8 mouse cellular contexts compared by ENCODE assay signal in the genomic region with DNA sequence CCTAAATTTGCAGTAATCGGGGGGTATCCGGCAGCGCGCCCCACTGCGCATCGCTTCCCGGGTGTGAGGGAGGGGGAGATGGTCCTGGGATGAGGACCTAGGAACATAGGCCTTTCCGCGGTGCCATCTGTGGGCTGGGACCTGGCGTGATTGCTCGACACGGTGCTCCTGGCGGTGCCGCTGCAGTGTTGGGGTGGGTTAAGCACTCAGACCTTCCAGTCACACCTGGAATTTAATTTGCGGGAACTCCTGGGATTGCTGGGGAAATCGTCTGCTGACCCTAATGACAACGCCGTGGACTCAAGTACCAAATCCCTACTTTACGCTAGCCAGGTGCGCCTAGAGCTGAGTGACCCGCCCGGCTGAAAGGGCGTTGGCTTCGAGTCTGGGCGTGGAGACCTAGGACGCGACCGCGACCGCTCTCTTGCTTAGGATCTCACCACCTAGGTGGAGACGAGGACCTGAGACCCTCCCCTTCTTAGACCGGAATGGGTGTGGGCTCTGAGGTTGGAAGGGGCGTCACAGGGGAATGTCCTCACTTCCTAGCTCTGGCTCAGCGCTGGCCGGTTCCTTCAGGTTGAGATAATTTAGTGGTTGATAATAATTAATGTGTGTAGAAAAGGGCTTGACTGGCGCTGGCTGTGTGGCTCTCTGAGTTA. TPM values are rescaled to one million over a fixed set of nuclear protein-coding genes. Genes with fewer than 3 reads are reported as not detected.
DNase-seq lines count a peak whose midpoint lies in the region; ATAC-seq and TF ChIP-seq lines count a peak whose summit lies in the region.

No protein-coding gene starts in this region.

- H3K36me3 ChIP-seq in forebrain, embryonic 14.5 days (ENCODE audit: control insufficient read depth, insufficient read depth, low read length): no peaks in the 10 kb centered on the region
- no peaks in the 10 kb centered on the region for H3K36me3 ChIP-seq in intestine, postnatal 0 days (ENCODE audit: control insufficient read depth, insufficient read depth)
- H3K36me3 ChIP-seq in lung, embryonic 15.5 days: no peaks in the 10 kb centered on the region
- no peaks in the 10 kb centered on the region for H3K36me3 ChIP-seq in stomach, embryonic 15.5 days

- peak; percentile 13 to 24 for DNase-seq in spleen, adult 18-20 months
- no peak for DNase-seq in spleen, postnatal 14 days (ENCODE audit: low spot score in 2 of 2)
- no peak for DNase-seq in forebrain, embryonic 14.5 days (ENCODE audit: low spot score)
- DNase-seq in left cerebral cortex, adult 8-10 months (ENCODE audit: low spot score in 2 of 2): no peak

- peak overlapping the region; percentile 82 for H3K9ac ChIP-seq in forebrain, embryonic 14.5 days (ENCODE audit: low read length)
- H3K9ac ChIP-seq in intestine, postnatal 0 days (ENCODE audit: low read depth, low read length): peak overlapping the region; percentile 68
- peak overlapping the region; percentile 76 for H3K9ac ChIP-seq in lung, embryonic 15.5 days
- peak overlapping the region; percentile 55 for H3K9ac ChIP-seq in stomach, embryonic 15.5 days

- H3K9me3 ChIP-seq in forebrain, embryonic 14.5 days (replicated peaks; ENCODE audit: control insufficient read depth, low read length): no peaks in the 10 kb centered on the region
- no peaks in the 10 kb centered on the region for H3K9me3 ChIP-seq in intestine, postnatal 0 days (ENCODE audit: control insufficient read depth)
- no peaks in the 10 kb centered on the region for H3K9me3 ChIP-seq in lung, embryonic 15.5 days
- no peaks in the 10 kb centered on the region for H3K9me3 ChIP-seq in stomach, embryonic 15.5 days

- no peak overlapping the region for H3K27ac ChIP-seq in bone marrow macrophage, adult 2 months (ENCODE audit: insufficient read depth, low read depth, low read length)
- H3K27ac ChIP-seq in forebrain, embryonic 14.5 days (ENCODE audit: low read depth, low read length): no peak overlapping the region
- peak overlapping the region; percentile 75 for H3K27ac ChIP-seq in intestine, postnatal 0 days (ENCODE audit: low read depth, low read length)
- peak overlapping the region; percentile 53 for H3K27ac ChIP-seq in lung, embryonic 15.5 days
- peak overlapping the region; percentile 82 for H3K27ac ChIP-seq in stomach, embryonic 15.5 days

- peaks cover 8% of the 10 kb centered on the region for H3K4me1 ChIP-seq in bone marrow macrophage, adult 2 months (ENCODE audit: control insufficient read depth, insufficient read depth, low read length)
- peaks cover 26% of the 10 kb centered on the region for H3K4me1 ChIP-seq in forebrain, embryonic 14.5 days (ENCODE audit: control insufficient read depth, insufficient read depth, low read length)
- 0 out of 2 replicates have a peak, but pooled peaks cover 13% of the 10 kb centered on the region for H3K4me1 ChIP-seq in intestine, postnatal 0 days (replicated peaks; ENCODE audit: control insufficient read depth, insufficient read depth, low read length)
- H3K4me1 ChIP-seq in lung, embryonic 15.5 days: peaks cover 42% of the 10 kb centered on the region
- H3K4me1 ChIP-seq in stomach, embryonic 15.5 days: peaks cover 33% of the 10 kb centered on the region

- under 1% methylated on average over 36 of the region's 36 CpGs for WGBS in forebrain, embryonic 14.5 days
- under 1% methylated on average over 36 of the region's 36 CpGs for WGBS in intestine, postnatal 0 days
- WGBS in lung, embryonic 15.5 days: under 1% methylated on average over 36 of the region's 36 CpGs
- WGBS in stomach, embryonic 15.5 days: under 1% methylated on average over 36 of the region's 36 CpGs

- ATAC-seq in forebrain, embryonic 14.5 days: peak; percentile 49
- ATAC-seq in intestine, postnatal 0 days: peak; percentile 24; the same call in 1 of the 2 replicates
- 0 out of 2 replicates have a peak, but pooled peaks have one; percentile 2 for ATAC-seq in lung, embryonic 15.5 days (ENCODE audit: borderline replicate concordance, extremely low read depth, low FRiP score, low TSS enrichment)
- peak; percentile 9; the same call in 1 of the 2 replicates for ATAC-seq in stomach, embryonic 15.5 days (ENCODE audit: insufficient read depth, low FRiP score, low read depth)

- TF ChIP-seq POLR2A in bone marrow macrophage, adult 2 months (IDR thresholded peaks at IDR 0.05; ENCODE audit: borderline replicate concordance, low read depth, low read length): no peak

- H3K27me3 ChIP-seq in forebrain, embryonic 14.5 days (replicated peaks; ENCODE audit: control insufficient read depth, insufficient read depth, low read length): no peaks in the 10 kb centered on the region
- no peaks in the 10 kb centered on the region for H3K27me3 ChIP-seq in intestine, postnatal 0 days (replicated peaks; ENCODE audit: control insufficient read depth, insufficient read depth, low read length)
- no peaks in the 10 kb centered on the region; the same call in 1 of the 2 replicates for H3K27me3 ChIP-seq in lung, embryonic 15.5 days
- no peaks in the 10 kb centered on the region for H3K27me3 ChIP-seq in stomach, embryonic 15.5 days (replicated peaks)

- no peak for TF ChIP-seq CTCF in bone marrow macrophage, adult 2 months (IDR thresholded peaks at IDR 0.05; ENCODE audit: low read depth, low read length)
- no peak for TF ChIP-seq CTCF in intestine, postnatal 0 days (IDR thresholded peaks at IDR 0.05; ENCODE audit: low read depth)

- peak overlapping the region; percentile 76 for H3K4me2 ChIP-seq in forebrain, embryonic 14.5 days (ENCODE audit: low read length)
- H3K4me2 ChIP-seq in intestine, postnatal 0 days (replicated peaks; ENCODE audit: low read depth): peak overlapping the region; percentile 95
- peak overlapping the region; percentile 96 for H3K4me2 ChIP-seq in lung, embryonic 15.5 days
- H3K4me2 ChIP-seq in stomach, embryonic 15.5 days: peak overlapping the region; percentile 89

- H3K4me3 ChIP-seq in bone marrow macrophage, adult 2 months (ENCODE audit: insufficient read depth, low read length): peak overlapping the region; percentile 64
- peak overlapping the region; percentile 47 for H3K4me3 ChIP-seq in forebrain, embryonic 14.5 days (ENCODE audit: low read depth, low read length)
- peak overlapping the region; percentile 64 for H3K4me3 ChIP-seq in intestine, postnatal 0 days (ENCODE audit: low read depth, low read length)
- H3K4me3 ChIP-seq in lung, embryonic 15.5 days: peak overlapping the region; percentile 71
- H3K4me3 ChIP-seq in stomach, embryonic 15.5 days (replicated peaks): peak overlapping the region; percentile 72

RNA-seq across cellular contexts. Expression of gene Flnb, which starts 0.8 kb away (rescaled TPM):
- 4.8 and 6.5 TPM in 2 replicates for polyA plus RNA-seq in bone marrow macrophage, adult 2 months (2012; ENCODE audit: insufficient read depth, insufficient read length, missing spikeins)
- 6.8 and 8.0 TPM in 2 replicates for polyA plus RNA-seq in forebrain, embryonic 14.5 days (2014; fragmentation: Nextera tagmentation; extraction: Ambion mirVana)
- polyA plus RNA-seq in intestine, postnatal 0 days (2015; fragmentation: Nextera tagmentation; extraction: Ambion mirVana): 7.0 and 7.2 TPM in 2 replicates
- 13.8 and 14.8 TPM in 2 replicates for polyA plus RNA-seq in lung, embryonic 15.5 days (2015; fragmentation: Nextera tagmentation; extraction: Ambion mirVana)
- 17.4 and 20.3 TPM in 2 replicates for polyA plus RNA-seq in stomach, embryonic 15.5 days (2015; fragmentation: Nextera tagmentation; extraction: Ambion mirVana)
- total RNA-seq in left cerebral cortex, adult 8-10 months (2022): 10 to 100 TPM; 27.6 to 79.3 (median 41.4) TPM

RNA-seq across cellular contexts. Expression of gene Gm26661, which starts 27.2 kb away (rescaled TPM):
- not detected in 2 replicates for polyA plus RNA-seq in bone marrow macrophage, adult 2 months (2012; ENCODE audit: insufficient read depth, insufficient read length, missing spikeins)
- polyA plus RNA-seq in forebrain, embryonic 14.5 days (2014; fragmentation: Nextera tagmentation; extraction: Ambion mirVana): not detected in 2 replicates
- polyA plus RNA-seq in intestine, postnatal 0 days (2015; fragmentation: Nextera tagmentation; extraction: Ambion mirVana): not detected in 2 replicates
- polyA plus RNA-seq in lung, embryonic 15.5 days (2015; fragmentation: Nextera tagmentation; extraction: Ambion mirVana): not detected in 2 replicates
- 0.32 TPM in 1 of 2 replicates, not detected in the other for polyA plus RNA-seq in stomach, embryonic 15.5 days (2015; fragmentation: Nextera tagmentation; extraction: Ambion mirVana)
- total RNA-seq in left cerebral cortex, adult 8-10 months (2022): not detected

Comparison
In these comparisons a context has a peak if more than half of its experiments do, and no peak if none do; other contexts are left out.
1. DNase-seq: peak in spleen, adult 18-20 months (2 of 2); none in spleen, postnatal 14 days (0 of 2), forebrain, embryonic 14.5 days (single experiment) and left cerebral cortex, adult 8-10 months (0 of 2).
2. H3K27ac ChIP-seq: peak in intestine, postnatal 0 days (single experiment), lung, embryonic 15.5 days (single experiment) and stomach, embryonic 15.5 days (single experiment); none in bone marrow macrophage, adult 2 months (single experiment) and forebrain, embryonic 14.5 days (single experiment).
3. Peak in every context shown above with its lines, with median percentiles within 50 percentile points of each other: H3K4me3 ChIP-seq, ATAC-seq, H3K4me2 ChIP-seq and H3K9ac ChIP-seq.